Mouse (Mus musculus) liver, embryonic 13.5 days (tissue): ENCODE measurements around the gene Fam192a. TPM values are rescaled to one million over a fixed set of nuclear protein-coding genes. Genes with fewer than 3 reads are reported as not detected.

Experiments used
- ATAC-seq: fragments of 200-750 bp; cut with Nextera tagmentation; 2 replicates; pipeline ENCODE4 v1.8.0; 2017; ENCODE audit warnings: low read depth, mild to moderate bottlenecking, moderate number of reproducible peaks, moderate library complexity
- DNase-seq: peaks from one replicate; pipeline ENCODE4 v3.0.0; 2022
- H3K27ac ChIP-seq: fragments of 300-500 bp; sonication (generic); 2 replicates; pipeline ENCODE4 v1.5.1; 2015; ENCODE audit warnings: moderate library complexity, mild to moderate bottlenecking, inconsistent platforms
- H3K27me3 ChIP-seq: fragments of 300-500 bp; sonication (generic); 2 replicates; pipeline ENCODE4 v1.6.1; 2015; ENCODE audit warnings: mild to moderate bottlenecking, inconsistent platforms
- H3K36me3 ChIP-seq: fragments of 300-500 bp; sonication (generic); 2 replicates; pipeline ENCODE4 v1.6.1; 2015; ENCODE audit warnings: mild to moderate bottlenecking, inconsistent platforms
- H3K4me1 ChIP-seq: fragments of 300-500 bp; sonication (generic); replicated peaks from 2 replicates; pipeline ENCODE4 v1.6.1; 2015; ENCODE audit warnings: inconsistent platforms
- H3K4me2 ChIP-seq: fragments of 300-500 bp; sonication (generic); 2 replicates; pipeline ENCODE4 v1.6.1; 2015; ENCODE audit warnings: inconsistent platforms, mild to moderate bottlenecking, moderate library complexity
- H3K4me3 ChIP-seq: fragments of 300-500 bp; sonication (generic); replicated peaks from 2 replicates; pipeline ENCODE4 v1.5.1; 2015; ENCODE audit warnings: mild to moderate bottlenecking, inconsistent platforms
- H3K9ac ChIP-seq: fragments of 300-500 bp; sonication (generic); 2 replicates; pipeline ENCODE4 v1.6.1; 2015; ENCODE audit warnings: mild to moderate bottlenecking, inconsistent platforms
- H3K9me3 ChIP-seq: fragments of 300-500 bp; sonication (generic); replicated peaks from 2 replicates; pipeline ENCODE4 v1.6.1; 2016; ENCODE audit warnings: inconsistent platforms
- WGBS: fragments of 180-500 bp; shearing (Covaris S2); methylation state at CpG from one replicate; pipeline ENCODE4 v1.1.7; 2015; ENCODE audit not compliant: insufficient replicate concordance; 5-methylcytosine and 5-hydroxymethylcytosine counted together
- polyA plus RNA-seq: library from polyadenylated mRNA; unstranded; fragments of >200 nt; fragmentation: Nextera tagmentation; extraction: Ambion mirVana; gene quantifications from 2 replicates; pipeline ENCODE4 v1.2.1, GENCODE M21; 2015

The Fam192a gene
- polyA plus RNA-seq, 1 experiment from 2014 or later, result 36.8 TPM

- no peak overlapping the region for H3K9ac ChIP-seq
- H3K4me3 ChIP-seq, result no peak overlapping the region
- H3K27me3 ChIP-seq, result no peaks in the 10 kb centered on the region
- H3K9me3 ChIP-seq, result no peaks in the 10 kb centered on the region
- no peak overlapping the region for H3K4me2 ChIP-seq
- WGBS, result 62% methylated on average over 1 of the region's 1 CpGs
- no peak for DNase-seq
- peaks cover 10% of the 10 kb centered on the region for H3K36me3 ChIP-seq
- H3K27ac ChIP-seq, result no peak overlapping the region
- H3K4me1 ChIP-seq, result no peaks in the 10 kb centered on the region
- ATAC-seq, result no peak
Measured at GRCm38 (mm10) chr8:94569419-94569818, 32.4 kb downstream of the Fam192a start.

DNA sequence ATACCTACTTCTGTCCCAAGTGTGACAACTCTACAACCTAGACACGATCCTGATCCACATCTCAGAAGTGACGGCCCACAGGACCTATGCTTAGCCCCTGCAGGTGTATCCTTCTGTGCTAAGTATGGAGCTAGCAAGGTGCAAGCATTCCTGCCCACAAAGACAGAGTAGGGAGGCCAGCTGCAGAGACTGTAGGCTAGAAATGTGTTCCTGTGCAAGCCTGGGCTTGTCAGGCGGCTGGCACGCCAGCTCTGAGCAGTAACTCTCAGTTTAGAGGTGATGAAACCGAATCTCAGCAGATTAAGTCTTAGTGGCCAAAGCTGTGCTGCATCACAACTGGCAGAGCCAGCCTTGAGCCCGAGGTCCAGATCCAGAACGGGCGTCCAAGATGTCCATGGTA is 33.7 kb downstream of the Fam192a start:
- Histone ChIP-seq H3K27me3 (no peaks in the 10 kb centered on the region), H3K4me2 (no peak overlapping the region), H3K4me1 (no peaks in the 10 kb centered on the region), H3K27ac (no peak overlapping the region), H3K36me3 (no peaks in the 10 kb centered on the region), H3K4me3 (no peak overlapping the region), H3K9me3 (no peaks in the 10 kb centered on the region), H3K9ac (no peak overlapping the region)
- 64% methylated on average over 8 of the region's 8 CpGs for WGBS
- ATAC-seq (no peak), DNase-seq (no peak)

DNA sequence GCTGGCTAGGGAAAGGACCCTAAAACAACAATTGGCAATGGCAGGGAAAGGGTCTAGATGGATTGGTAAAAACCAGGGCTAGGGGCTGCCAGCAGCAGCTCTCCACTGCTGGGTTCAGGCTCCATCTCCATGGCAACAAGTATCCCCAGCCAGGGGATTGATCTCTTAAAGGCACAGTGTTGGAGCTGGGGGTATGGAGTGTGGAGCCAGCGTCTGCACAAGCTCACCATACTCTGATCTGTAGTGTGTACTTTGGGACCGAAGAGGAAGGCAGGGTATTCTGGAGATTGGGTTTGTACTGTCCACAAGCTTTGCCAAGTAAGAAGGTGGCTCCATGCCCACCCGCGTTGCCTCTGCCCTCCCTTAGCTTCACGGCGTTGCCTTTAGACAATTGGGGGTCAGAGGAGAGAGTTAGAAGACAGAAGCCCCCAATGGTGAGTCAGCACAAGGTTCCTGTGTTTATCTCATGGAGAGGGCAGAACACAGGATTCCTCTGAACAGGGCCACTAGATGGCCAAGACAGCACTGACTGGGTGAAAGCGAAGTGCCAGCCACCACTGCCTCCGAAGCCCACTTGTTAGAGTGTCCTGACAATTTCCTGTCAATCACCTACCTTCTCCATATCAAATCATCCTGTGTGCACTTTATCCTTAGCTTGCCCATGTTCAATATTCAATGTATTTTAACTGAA is 34.5 kb downstream of the Fam192a start:
- H3K4me3 ChIP-seq, result no peak overlapping the region
- no peaks in the 10 kb centered on the region for H3K36me3 ChIP-seq
- no peak for ATAC-seq
- H3K27ac ChIP-seq, result no peak overlapping the region
- H3K9ac ChIP-seq, result no peak overlapping the region
- H3K9me3 ChIP-seq, result no peaks in the 10 kb centered on the region
- no peak overlapping the region for H3K4me2 ChIP-seq
- H3K4me1 ChIP-seq, result no peaks in the 10 kb centered on the region
- 0 out of 2 replicates have a peak, but pooled peaks cover 2% of the 10 kb centered on the region for H3K27me3 ChIP-seq
- no peak for DNase-seq
- 67% methylated on average over 8 of the region's 8 CpGs for WGBS

DNA sequence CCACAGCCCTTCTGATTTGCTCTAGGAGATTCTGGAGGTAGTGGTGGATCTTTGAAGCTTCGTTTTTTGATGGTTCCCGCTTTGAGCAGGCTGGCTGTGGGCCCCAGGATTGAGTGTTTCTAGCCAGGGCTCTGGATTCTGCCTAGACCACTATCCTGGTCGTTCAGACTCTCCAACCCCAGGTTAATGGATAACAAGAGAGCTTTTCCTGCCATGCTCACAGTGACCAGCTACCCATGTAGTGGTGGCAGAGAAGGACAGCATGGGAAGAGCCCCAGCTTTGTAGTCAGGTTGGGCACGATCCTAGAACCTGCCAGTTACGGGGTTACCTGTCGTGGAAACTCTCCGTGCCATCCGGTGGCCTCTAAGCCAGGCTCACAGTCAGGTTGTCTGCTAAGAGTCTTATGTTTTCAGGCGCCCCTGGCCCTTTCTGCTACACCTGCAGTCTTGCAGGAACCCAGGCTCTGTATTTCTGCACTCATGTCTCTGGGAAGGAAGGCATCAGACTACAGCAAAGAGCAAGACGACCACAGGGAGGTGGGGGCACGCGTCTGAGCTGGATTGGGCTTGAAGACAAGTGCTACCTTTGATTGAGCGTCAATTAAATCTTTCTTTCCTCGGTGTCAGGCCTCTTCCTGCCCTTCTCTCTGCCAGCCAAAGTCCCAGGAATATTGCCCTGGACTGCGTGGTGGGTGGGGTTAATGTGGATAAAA is 35.2 kb downstream of the Fam192a start:
- Histone ChIP-seq H3K27me3 (0 out of 2 replicates have a peak, but pooled peaks cover 2% of the 10 kb centered on the region), H3K9ac (no peak overlapping the region), H3K27ac (no peak overlapping the region), H3K4me3 (no peak overlapping the region), H3K9me3 (no peaks in the 10 kb centered on the region), H3K4me1 (no peaks in the 10 kb centered on the region), H3K4me2 (no peak overlapping the region), H3K36me3 (no peaks in the 10 kb centered on the region)
- WGBS, result 57% methylated on average over 15 of the region's 15 CpGs
- DNase-seq (no peak), ATAC-seq (0 out of 2 replicates have a peak, but pooled peaks have one; percentile 34)

GRCm38 (mm10) chr8:94566033-94566432 is 35.8 kb downstream of the Fam192a start:
- Histone ChIP-seq H3K4me3 (no peak overlapping the region), H3K4me2 (no peak overlapping the region), H3K36me3 (no peaks in the 10 kb centered on the region), H3K27me3 (0 out of 2 replicates have a peak, but pooled peaks cover 2% of the 10 kb centered on the region), H3K9me3 (no peaks in the 10 kb centered on the region), H3K9ac (no peak overlapping the region), H3K4me1 (no peaks in the 10 kb centered on the region), H3K27ac (peak overlapping the region; percentile 29; the same call in 1 of the 2 replicates)
- DNase-seq (no peak), ATAC-seq (no peak)
- WGBS, result 68% methylated on average over 6 of the region's 6 CpGs

DNA sequence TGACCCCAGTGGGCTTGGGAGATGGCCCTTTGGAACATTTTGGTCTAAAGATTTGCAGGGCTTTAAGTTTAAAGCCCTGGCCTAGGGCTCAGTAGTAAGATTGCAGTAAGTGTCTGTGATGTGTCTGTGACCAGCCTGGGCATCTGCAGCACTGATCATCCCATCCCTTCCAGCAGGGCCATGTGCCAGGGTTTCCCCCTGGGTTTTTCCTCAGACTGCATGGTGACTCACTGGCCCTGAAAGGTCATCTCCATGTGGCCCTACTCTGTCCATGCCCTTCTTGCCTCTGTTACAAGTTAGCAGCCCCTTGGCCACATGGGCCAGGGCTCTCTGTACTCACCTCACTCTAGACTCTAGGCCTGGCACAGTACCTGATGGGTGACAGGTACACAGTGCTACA is 37.4 kb downstream of the Fam192a start:
- ATAC-seq (no peak), DNase-seq (no peak)
- H3K36me3 ChIP-seq, result no peaks in the 10 kb centered on the region
- H3K9me3 ChIP-seq, result no peaks in the 10 kb centered on the region
- no peak overlapping the region for H3K27ac ChIP-seq
- H3K4me2 ChIP-seq, result no peak overlapping the region
- H3K9ac ChIP-seq, result no peak overlapping the region
- no peak overlapping the region for H3K4me3 ChIP-seq
- 0 out of 2 replicates have a peak, but pooled peaks cover 2% of the 10 kb centered on the region for H3K27me3 ChIP-seq
- no peaks in the 10 kb centered on the region for H3K4me1 ChIP-seq

- Histone ChIP-seq H3K4me1 (no peaks in the 10 kb centered on the region), H3K9me3 (no peaks in the 10 kb centered on the region), H3K27ac (no peak overlapping the region), H3K4me2 (no peak overlapping the region), H3K4me3 (no peak overlapping the region), H3K27me3 (0 out of 2 replicates have a peak, but pooled peaks cover 2% of the 10 kb centered on the region), H3K36me3 (no peaks in the 10 kb centered on the region), H3K9ac (no peak overlapping the region)
- DNase-seq (no peak), ATAC-seq (no peak)
- 55% methylated on average over 5 of the region's 5 CpGs for WGBS
Measured at GRCm38 (mm10) chr8:94561256-94561655, 40.5 kb downstream of the Fam192a start.

- Histone ChIP-seq H3K36me3 (no peaks in the 10 kb centered on the region), H3K27me3 (no peaks in the 10 kb centered on the region), H3K27ac (no peak overlapping the region), H3K9me3 (no peaks in the 10 kb centered on the region), H3K9ac (no peak overlapping the region), H3K4me3 (no peak overlapping the region), H3K4me1 (no peaks in the 10 kb centered on the region), H3K4me2 (no peak overlapping the region)
- ATAC-seq (no peak), DNase-seq (no peak)
- 78% methylated on average over 3 of the region's 3 CpGs for whole genome bisulfite sequencing
Measured at GRCm38 (mm10) chr8:94557281-94557680, 44.5 kb downstream of the Fam192a start.

GRCm38 (mm10) chr8:94552696-94553095 is 49.1 kb downstream of the Fam192a start:
- DNase-seq, result no peak
- no peak for ATAC-seq
- no peaks in the 10 kb centered on the region for H3K9me3 ChIP-seq
- no peak overlapping the region for H3K4me3 ChIP-seq
- no peaks in the 10 kb centered on the region for H3K4me1 ChIP-seq
- no peak overlapping the region for H3K27ac ChIP-seq
- H3K4me2 ChIP-seq, result no peak overlapping the region
- WGBS, result 50% methylated on average over 2 of the region's 2 CpGs
- H3K27me3 ChIP-seq, result no peaks in the 10 kb centered on the region
- H3K9ac ChIP-seq, result no peak overlapping the region
- H3K36me3 ChIP-seq, result no peaks in the 10 kb centered on the region

GRCm38 (mm10) chr8:94551471-94552422 is 50.0 kb downstream of the Fam192a start:
- ATAC-seq (no peak), DNase-seq (no peak)
- Histone ChIP-seq H3K27ac (no peak overlapping the region), H3K9ac (no peak overlapping the region), H3K27me3 (no peaks in the 10 kb centered on the region), H3K4me2 (no peak overlapping the region), H3K4me1 (no peaks in the 10 kb centered on the region), H3K36me3 (no peaks in the 10 kb centered on the region), H3K4me3 (no peak overlapping the region), H3K9me3 (no peaks in the 10 kb centered on the region)
- 54% methylated on average over 17 of the region's 17 CpGs for WGBS

- Histone ChIP-seq H3K9ac (no peak overlapping the region), H3K27ac (no peak overlapping the region), H3K9me3 (no peaks in the 10 kb centered on the region), H3K4me3 (no peak overlapping the region), H3K27me3 (no peaks in the 10 kb centered on the region), H3K36me3 (no peaks in the 10 kb centered on the region), H3K4me2 (no peak overlapping the region), H3K4me1 (no peaks in the 10 kb centered on the region)
- no peak for DNase-seq
- 70% methylated on average over 5 of the region's 5 CpGs for WGBS
- no peak for ATAC-seq
Measured at GRCm38 (mm10) chr8:94549998-94550397, 51.8 kb downstream of the Fam192a start.
